Mouse (Mus musculus) CH12.LX (cell line): Measurements from ENCODE around the gene Pepd. TPM values are rescaled to one million over a fixed set of nuclear protein-coding genes. Genes with fewer than 3 reads are reported as not detected.

Experiments used
- DNase-seq: peaks from one replicate; pipeline ENCODE4 v3.0.0-alpha.2; 2013; ENCODE audit errors: extremely low read depth
- H3K27ac ChIP-seq: 2 replicates; pipeline ENCODE4 v1.5.1; 2012; ENCODE audit warnings: low read depth, mild to moderate bottlenecking, control low read depth, moderate library complexity; ENCODE audit not compliant: insufficient read depth
- H3K27me3 ChIP-seq: replicated peaks from 2 replicates; pipeline ENCODE3; 2012; ENCODE audit warnings: inconsistent platforms
- H3K36me3 ChIP-seq, 2 experiments: replicated peaks in 1 of 2; 2 replicates each; pipeline versions ENCODE3 to v1.6.1; 2012; ENCODE audit warnings: inconsistent platforms in 1 of 2, low read length in 1 of 2, mild to moderate bottlenecking in 1 of 2, mixed read lengths in 1 of 2, moderate library complexity in 1 of 2; ENCODE audit not compliant: control insufficient read depth in 1 of 2, insufficient read depth in 1 of 2
- H3K4me1 ChIP-seq, 2 experiments: 2 replicates each; pipeline ENCODE4 v1.6.1; 2012; ENCODE audit warnings: inconsistent platforms in 1 of 2, moderate library complexity in 1 of 2; ENCODE audit not compliant: insufficient read depth in 2 of 2, control insufficient read depth in 1 of 2
- H3K4me2 ChIP-seq: 2 replicates; pipeline ENCODE4 v1.6.1; 2012; ENCODE audit warnings: low read depth, mild to moderate bottlenecking, control low read depth; ENCODE audit not compliant: poor library complexity, insufficient read depth, severe bottlenecking
- H3K4me3 ChIP-seq, 3 experiments: fragments of 150-350 bp in 1 of 3; sonication (generic) in 1 of 3; replicated peaks in 1 of 3; 2 replicates each; pipeline versions ENCODE3 to v1.5.1; 2011 to 2012; ENCODE audit warnings: low read depth in 2 of 3, low read length in 2 of 3, mild to moderate bottlenecking in 2 of 3, moderate library complexity in 2 of 3, control low read depth in 1 of 3, improper control_type of control experiment in 1 of 3, inconsistent platforms in 1 of 3, mixed read lengths in 1 of 3; ENCODE audit not compliant: poor library complexity in 1 of 3
- H3K79me2 ChIP-seq: replicated peaks from 2 replicates; pipeline ENCODE4 v1.6.1; 2012; ENCODE audit warnings: mild to moderate bottlenecking, moderate library complexity; ENCODE audit not compliant: control insufficient read depth, poor library complexity, insufficient read depth, severe bottlenecking; ENCODE audit errors: extremely low read depth
- H3K9ac ChIP-seq: 2 replicates; pipeline ENCODE4 v1.6.1; 2012; ENCODE audit warnings: low read depth, mild to moderate bottlenecking, control low read depth, moderate library complexity; ENCODE audit not compliant: insufficient read depth
- H3K9me3 ChIP-seq: replicated peaks from 2 replicates; pipeline ENCODE3; 2012; ENCODE audit warnings: low read length, inconsistent platforms, mixed read lengths
- CHD1 ChIP-seq: IDR thresholded peaks from 2 replicates; pipeline ENCODE4 v1.6.1; 2012; ENCODE audit warnings: low read depth, low read length, improper control_type of control experiment, inconsistent platforms
- CHD2 ChIP-seq: IDR thresholded peaks from 2 replicates; pipeline ENCODE4 v1.6.1; 2011; ENCODE audit warnings: low read length, improper control_type of control experiment
- CTCF ChIP-seq, 2 experiments: IDR thresholded peaks in 1 of 2; conservative IDR thresholded peaks in 1 of 2; 2 replicates each; pipeline ENCODE4 v1.5.1; 2011 to 2012; ENCODE audit warnings: low read depth in 2 of 2, low read length in 2 of 2, improper control_type of control experiment in 1 of 2, inconsistent platforms in 1 of 2, mild to moderate bottlenecking in 1 of 2, moderate library complexity in 1 of 2
- EP300 ChIP-seq: IDR thresholded peaks from 2 replicates; pipeline ENCODE4 v1.6.1; 2011; ENCODE audit warnings: low read length, improper control_type of control experiment
- ETS1 ChIP-seq: conservative IDR thresholded peaks from 2 replicates; pipeline ENCODE4 v1.6.1; 2012; ENCODE audit warnings: low read depth, mild to moderate bottlenecking, inconsistent platforms, low read length, improper control_type of control experiment, moderate library complexity
- HCFC1 ChIP-seq: IDR thresholded peaks from 2 replicates; pipeline ENCODE4 v1.6.1; 2012; ENCODE audit warnings: low read depth, mild to moderate bottlenecking, inconsistent platforms, low read length, improper control_type of control experiment
- MAFK ChIP-seq: IDR thresholded peaks from 2 replicates; pipeline ENCODE4 v1.6.1; 2011; ENCODE audit warnings: low read length, improper control_type of control experiment; ENCODE audit not compliant: insufficient replicate concordance
- MAX ChIP-seq: IDR thresholded peaks from 2 replicates; pipeline ENCODE4 v1.6.1; 2011; ENCODE audit warnings: low read length, improper control_type of control experiment
- NELFE ChIP-seq: IDR thresholded peaks from 2 replicates; pipeline ENCODE4 v1.6.1; 2011; ENCODE audit warnings: low read depth, low read length, improper control_type of control experiment
- NRF1 ChIP-seq: IDR thresholded peaks from 2 replicates; pipeline ENCODE4 v1.6.1; 2014; ENCODE audit warnings: low read depth, mild to moderate bottlenecking, inconsistent platforms, low read length, improper control_type of control experiment, moderate library complexity
- POLR2A ChIP-seq: IDR thresholded peaks from 2 replicates; pipeline ENCODE4 v1.6.1; 2011; ENCODE audit warnings: low read depth, mild to moderate bottlenecking, improper control_type of control experiment, low read length
- POLR2AphosphoS2 ChIP-seq: IDR thresholded peaks from 2 replicates; pipeline ENCODE4 v1.6.1; 2011; ENCODE audit warnings: low read depth, low read length, improper control_type of control experiment
- SMC3 ChIP-seq: IDR thresholded peaks from 2 replicates; pipeline ENCODE4 v1.6.1; 2011; ENCODE audit warnings: low read depth, low read length, improper control_type of control experiment
- TBP ChIP-seq: conservative IDR thresholded peaks from 2 replicates; pipeline ENCODE4 v1.6.1; 2011; ENCODE audit warnings: low read depth, low read length, improper control_type of control experiment
- USF1 ChIP-seq: IDR thresholded peaks from 2 replicates; pipeline ENCODE4 v1.6.1; 2014; ENCODE audit warnings: low read depth, mild to moderate bottlenecking, inconsistent platforms, low read length, improper control_type of control experiment
- USF2 ChIP-seq: conservative IDR thresholded peaks from 2 replicates; pipeline ENCODE4 v1.6.1; 2011; ENCODE audit warnings: low read depth, low read length, improper control_type of control experiment
- ZMIZ1 ChIP-seq: IDR thresholded peaks from 2 replicates; pipeline ENCODE4 v1.6.1; 2012; ENCODE audit warnings: low read depth, mild to moderate bottlenecking, inconsistent platforms, low read length, improper control_type of control experiment
- dilution Hi-C: fragments of 300-500 bp; cut with MboI; formaldehyde crosslinking; loops from 2 replicates; pipeline ENCODE4 v1.14.3; 2020; ENCODE audit warnings: low sequenced_read_pairs; ENCODE audit not compliant: extremely low pct_unique_long_range_greater_than_20kb, extremely low pct_ligation_motif_present
- in situ Hi-C: fragments of 300-500 bp; cut with MboI; formaldehyde crosslinking; loops from 3 replicates; pipeline ENCODE4 v1.14.3; 2019; ENCODE audit warnings: low sequenced_read_pairs, low pct_ligation_motif_present, low pct_unique_long_range_greater_than_20kb, mixed read lengths
- polyA plus RNA-seq: library from polyadenylated mRNA; unstranded; fragments of >175 nt; gene quantifications from 2 replicates; pipeline ENCODE4 v1.2.1, GENCODE M21; 2012; ENCODE audit warnings: low read depth; ENCODE audit not compliant: insufficient read length
- total RNA-seq, 2 experiments: library from RNA; depleted of rRNA; stranded (reverse); fragments of 300-350 nt in 1 of 2; fragments of >200 nt in 1 of 2; gene quantifications; 2 replicates each; pipeline ENCODE4 v1.2.3; 2012 to 2014

The Pepd gene
- total and polyA plus RNA-seq, 3 experiments = 52.4 to 68.3 (median 53.5) TPM

GRCm38 (mm10) chr7:35003171-35003737 lies 91.1 kb downstream of the Pepd start:
- in situ Hi-C loops (no loop called here), dilution Hi-C loops (no loop called here)
- Histone ChIP-seq H3K9me3 (no peaks in the 10 kb centered on the region), H3K27me3 (no peaks in the 10 kb centered on the region), H3K79me2 (no peaks in the 10 kb centered on the region), H3K27ac (no peak overlapping the region), H3K36me3 (peaks cover 0 to 45% of the 10 kb centered on the region in 2 experiments), H3K4me2 (no peak overlapping the region), H3K4me3 (no peak overlapping the region), H3K9ac (no peak overlapping the region), H3K4me1 (peaks cover 5 to 10% of the 10 kb centered on the region in 2 experiments; a peak in 3 of 4 replicates)
- no peak for DNase-seq
- no peak for TF ChIP-seq ZMIZ1
- no peak for TF ChIP-seq POLR2AphosphoS2

GRCm38 (mm10) chr7:35006661-35007060 lies 94.5 kb downstream of the Pepd start:
- no peak overlapping the region for H3K4me3 ChIP-seq
- no peak overlapping the region for H3K27ac ChIP-seq
- dilution Hi-C loops = no loop called here
- DNase-seq = no peak
- H3K36me3 ChIP-seq = peaks cover 0 to 43% of the 10 kb centered on the region in 2 experiments
- TF ChIP-seq POLR2A = no peak
- TF ChIP-seq CTCF (conservative IDR thresholded peaks at IDR 0.05 in 1 of 2, IDR thresholded peaks at IDR 0.05 in 1 of 2; ENCODE audit: low read depth in 2 of 2, low read length in 2 of 2) = no peak
- no peak for TF ChIP-seq TBP
- TF ChIP-seq CHD1 = no peak
- no peak for TF ChIP-seq NELFE
- no peak for TF ChIP-seq ZMIZ1
- no peak for TF ChIP-seq SMC3
- no peak for TF ChIP-seq CHD2
- TF ChIP-seq MAX = no peak
- TF ChIP-seq ETS1 = no peak
- H3K9ac ChIP-seq = no peak overlapping the region
- in situ Hi-C loops = no loop called here
- H3K79me2 ChIP-seq = no peaks in the 10 kb centered on the region
- no peak overlapping the region for H3K4me2 ChIP-seq
- no peaks in the 10 kb centered on the region for H3K27me3 ChIP-seq
- H3K9me3 ChIP-seq = no peaks in the 10 kb centered on the region
- H3K4me1 ChIP-seq = peaks cover 5 to 8% of the 10 kb centered on the region in 2 experiments; a peak in 2 of 4 replicates

- no peaks in the 10 kb centered on the region for H3K27me3 ChIP-seq
- H3K36me3 ChIP-seq = peaks cover 0 to 45% of the 10 kb centered on the region in 2 experiments
- H3K4me1 ChIP-seq = peaks cover 21% of the 10 kb centered on the region in 2 experiments
- in situ Hi-C loops = loop anchor here (10.0 kb wide), 1 partner anchor 328 kb away; no protein-coding TSS in a partner anchor
- H3K4me3 ChIP-seq = no peak overlapping the region
- H3K9me3 ChIP-seq = peaks cover 4% of the 10 kb centered on the region
- H3K27ac ChIP-seq = no peak overlapping the region
- no peak for DNase-seq
- H3K4me2 ChIP-seq = no peak overlapping the region
- dilution Hi-C loops = no loop called here
- TF ChIP-seq USF1 = no peak
- no peak for TF ChIP-seq MAFK
- no peak for TF ChIP-seq CHD2
- no peak for TF ChIP-seq EP300
- TF ChIP-seq SMC3 = no peak
- TF ChIP-seq MAX = no peak
- no peak for TF ChIP-seq POLR2AphosphoS2
- no peak for TF ChIP-seq NRF1
- no peak for TF ChIP-seq HCFC1
- TF ChIP-seq USF2 = no peak
- H3K9ac ChIP-seq = no peak overlapping the region
- H3K79me2 ChIP-seq = no peaks in the 10 kb centered on the region
These were observed 101.0 kb downstream of the Pepd start for GRCm38 (mm10) chr7:35013228-35013627.
